Mouse (Mus musculus) liver, embryonic 14.5 days (tissue): ENCODE data around the gene Slpi.

ENCODE experiments used
- CTCF ChIP-seq: IDR thresholded peaks from 2 replicates; pipeline ENCODE4 v1.5.1; 2016; ENCODE audit warnings: antibody characterized with exemption, low read depth, control low read depth
- EP300 ChIP-seq: IDR thresholded peaks from 2 replicates; pipeline ENCODE4 v1.6.1; 2016; ENCODE audit warnings: antibody characterized with exemption, low read depth

GRCm38 (mm10) chr2:164404082-164404990 lies 15.4 kb upstream of the Slpi start:
- TF ChIP-seq CTCF (no peak), EP300 (no peak)
